Mouse (Mus musculus): ENCODE measurements around the gene Sst. TPM values are rescaled to one million over a fixed set of nuclear protein-coding genes. Genes with fewer than 3 reads are reported as not detected.

The Sst gene
- not detected for polyA plus RNA-seq (2017; shearing (Covaris generic))

GRCm38 (mm10) chr16:23890636-23891035 is at the start of gene Sst:
Sst (minus strand) TSS chr16:23890958.

DNA sequence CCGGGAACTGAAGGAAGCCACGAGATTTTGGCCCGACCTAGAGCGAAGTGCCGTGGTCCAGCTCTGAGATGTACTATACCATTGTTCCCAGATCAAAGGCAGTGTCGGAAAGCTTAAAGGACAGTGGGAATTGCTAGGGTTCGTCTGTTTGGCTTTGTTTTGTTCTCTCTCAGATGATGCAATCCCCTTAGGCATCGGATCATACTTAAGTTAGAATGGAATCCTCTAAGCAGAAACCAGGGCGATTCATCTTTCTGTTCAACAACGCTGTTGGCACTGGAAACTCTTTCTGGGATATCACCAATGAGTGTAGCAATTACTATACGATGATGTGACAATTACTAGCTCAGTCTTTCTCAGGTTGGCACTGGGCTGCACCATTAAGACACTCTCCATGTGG is 41.5 kb upstream of the Sst start, which contains the start of gene Rtp2:
Rtp2 (minus strand) TSS at position 101 of the 400 bp plus-strand sequence.

Other genes with a start within 250 kb of the Sst start
- gene Rtp2, start 41.4 kb upstream of the Sst start, polyA plus RNA-seq (2017; shearing (Covaris generic)) = not detected
- not detected for gene Gm37419, start 97.5 kb upstream of the Sst start, polyA plus RNA-seq (2017; shearing (Covaris generic))
- gene Bcl6, start 97.9 kb upstream of the Sst start, polyA plus RNA-seq (2017; shearing (Covaris generic)) = 113 TPM